Mouse (Mus musculus): ENCODE data around the gene F5. TPM values are rescaled to one million over a fixed set of nuclear protein-coding genes. Genes with fewer than 3 reads are reported as not detected.

Gene F5
- polyA plus RNA-seq, 1 experiment from 2014 or later = 0.43 TPM

Other genes starting within 250 kb of the F5 start
- gene Scyl3, start 222.7 kb upstream of the F5 start, polyA plus RNA-seq (2014; fragmentation: Nextera tagmentation; extraction: Ambion mirVana) = 20.1 and 21.3 TPM in 2 replicates
- 38.4 and 41.2 TPM in 2 replicates for gene BC055324, start 157.0 kb upstream of the F5 start, polyA plus RNA-seq (2014; fragmentation: Nextera tagmentation; extraction: Ambion mirVana)
- 9.6 and 12.1 TPM in 2 replicates for gene Mettl18, start 156.9 kb upstream of the F5 start, polyA plus RNA-seq (2014; fragmentation: Nextera tagmentation; extraction: Ambion mirVana)
- gene Sele, start 103.6 kb upstream of the F5 start, polyA plus RNA-seq (2014; fragmentation: Nextera tagmentation; extraction: Ambion mirVana) = not detected in 2 replicates
- not detected in 2 replicates for gene Sell, start 89.9 kb upstream of the F5 start, polyA plus RNA-seq (2014; fragmentation: Nextera tagmentation; extraction: Ambion mirVana)
- gene Selp, start 36.6 kb upstream of the F5 start, polyA plus RNA-seq (2014; fragmentation: Nextera tagmentation; extraction: Ambion mirVana) = not detected in 2 replicates
- gene Slc19a2, start 97.2 kb downstream of the F5 start, polyA plus RNA-seq (2014; fragmentation: Nextera tagmentation; extraction: Ambion mirVana) = 13.2 and 14.4 TPM in 2 replicates
- 18.4 and 18.5 TPM in 2 replicates for gene Ccdc181, start 123.7 kb downstream of the F5 start, polyA plus RNA-seq (2014; fragmentation: Nextera tagmentation; extraction: Ambion mirVana)
- 34.7 and 40.5 TPM in 2 replicates for gene Nme7, start 152.3 kb downstream of the F5 start, polyA plus RNA-seq (2014; fragmentation: Nextera tagmentation; extraction: Ambion mirVana)
- gene Blzf1, start 155.7 kb downstream of the F5 start, polyA plus RNA-seq (2014; fragmentation: Nextera tagmentation; extraction: Ambion mirVana) = 24.4 and 26.9 TPM in 2 replicates

Measured in forebrain, embryonic 11.5 days (tissue).